Mouse (Mus musculus) hindbrain, postnatal 0 days (tissue): ENCODE data around the gene Slc31a2. TPM values are rescaled to one million over a fixed set of nuclear protein-coding genes. Genes with fewer than 3 reads are reported as not detected.
A peak's percentile ranks its signal among the peaks of the same experiment; 100 is the strongest.

ENCODE experiments used
- ATAC-seq: fragments of 200-750 bp; cut with Nextera tagmentation; 2 replicates; pipeline ENCODE4 v1.8.0; 2017; ENCODE audit warnings: mild to moderate bottlenecking, moderate TSS enrichment, moderate library complexity
- DNase-seq: peaks from one replicate; pipeline ENCODE4 v3.0.0-alpha.2; 2015; ENCODE audit warnings: low spot score
- H3K27ac ChIP-seq: fragments of 300-500 bp; sonication (generic); 2 replicates; pipeline ENCODE4 v1.5.1; 2014; ENCODE audit warnings: mild to moderate bottlenecking
- H3K27me3 ChIP-seq: fragments of 300-500 bp; sonication (generic); 2 replicates; pipeline ENCODE4 v1.6.1; 2014; ENCODE audit warnings: low read length, mixed read lengths; ENCODE audit not compliant: insufficient read depth
- H3K36me3 ChIP-seq: fragments of 300-500 bp; sonication (generic); 2 replicates; pipeline ENCODE4 v1.6.1; 2014; ENCODE audit warnings: low read length, mixed read lengths; ENCODE audit not compliant: insufficient read depth
- H3K4me1 ChIP-seq: fragments of 300-500 bp; sonication (generic); 2 replicates; pipeline ENCODE4 v1.6.1; 2014; ENCODE audit warnings: antibody characterized with exemption, low read length, mixed read lengths; ENCODE audit not compliant: insufficient read depth
- H3K4me2 ChIP-seq: fragments of 300-500 bp; sonication (generic); 2 replicates; pipeline ENCODE4 v1.6.1; 2014; ENCODE audit warnings: low read depth, mild to moderate bottlenecking, low read length, moderate library complexity, mixed read lengths
- H3K4me3 ChIP-seq: fragments of 300-500 bp; sonication (generic); 2 replicates; pipeline ENCODE4 v1.5.1; 2014; ENCODE audit warnings: low read length
- H3K9ac ChIP-seq: fragments of 300-500 bp; sonication (generic); replicated peaks from 2 replicates; pipeline ENCODE4 v1.6.1; 2014; ENCODE audit warnings: mild to moderate bottlenecking, low read length, moderate library complexity, mixed read lengths
- H3K9me3 ChIP-seq: fragments of 300-500 bp; sonication (generic); 2 replicates; pipeline ENCODE4 v1.6.1; 2016; ENCODE audit warnings: low read length, mixed read lengths
- CTCF ChIP-seq: IDR thresholded peaks from 2 replicates; pipeline ENCODE4 v1.5.1; 2016; ENCODE audit warnings: antibody characterized with exemption, control low read depth, low read depth
- WGBS: fragments of 180-500 bp; shearing (Covaris S2); extraction: QIAGEN DNeasy Blood & Tissue Kit; methylation state at CpG from one replicate; pipeline ENCODE4 v1.1.7; 2014; 5-methylcytosine and 5-hydroxymethylcytosine counted together
- polyA plus RNA-seq: library from polyadenylated mRNA; unstranded; fragments of >200 nt; fragmentation: Nextera tagmentation; extraction: Ambion mirVana; gene quantifications from 2 replicates; pipeline ENCODE4 v1.2.1, GENCODE M21; 2015
- total RNA-seq: library from RNA; depleted of rRNA; stranded (reverse); fragments of >200 nt; gene quantifications from 2 replicates; pipeline ENCODE4 v1.2.3, GENCODE M21; 2014

Gene Slc31a2
- total and polyA plus RNA-seq, 2 experiments from 2014 or later: 12.2 to 17.7 TPM

- no peak overlapping the region for H3K4me2 ChIP-seq
- H3K9me3 ChIP-seq: no peaks in the 10 kb centered on the region
- no peak overlapping the region for H3K4me3 ChIP-seq
- no peak overlapping the region for H3K9ac ChIP-seq
- H3K4me1 ChIP-seq: no peaks in the 10 kb centered on the region
- WGBS: 81% methylated on average over 3 of the region's 3 CpGs
- TF ChIP-seq CTCF: no peak
- DNase-seq: no peak
- H3K36me3 ChIP-seq: peaks cover 35% of the 10 kb centered on the region
- no peak for ATAC-seq
- no peak overlapping the region for H3K27ac ChIP-seq
- no peaks in the 10 kb centered on the region for H3K27me3 ChIP-seq
Observed at GRCm38 (mm10) chr4:62314516-62314915, 52.2 kb downstream of the Slc31a2 start.

GRCm38 (mm10) chr4:62316456-62316855 lies 54.1 kb downstream of the Slc31a2 start:
- DNase-seq: no peak
- Histone ChIP-seq H3K4me2 (no peak overlapping the region), H3K9ac (no peak overlapping the region), H3K4me1 (no peaks in the 10 kb centered on the region), H3K27me3 (no peaks in the 10 kb centered on the region), H3K4me3 (no peak overlapping the region), H3K36me3 (peaks cover 53% of the 10 kb centered on the region), H3K27ac (no peak overlapping the region), H3K9me3 (no peaks in the 10 kb centered on the region)
- TF ChIP-seq CTCF: no peak
- WGBS: 82% methylated on average over 2 of the region's 2 CpGs
- no peak for ATAC-seq

GRCm38 (mm10) chr4:62318294-62318693 lies 55.9 kb downstream of the Slc31a2 start:
- no peak overlapping the region for H3K4me3 ChIP-seq
- H3K9ac ChIP-seq: no peak overlapping the region
- H3K27ac ChIP-seq: no peak overlapping the region
- peaks cover 52% of the 10 kb centered on the region for H3K36me3 ChIP-seq
- H3K27me3 ChIP-seq: no peaks in the 10 kb centered on the region
- no peaks in the 10 kb centered on the region for H3K4me1 ChIP-seq
- H3K4me2 ChIP-seq: no peak overlapping the region
- no peak for ATAC-seq
- DNase-seq: no peak
- TF ChIP-seq CTCF: no peak
- WGBS: 78% methylated on average over 1 of the region's 1 CpGs
- H3K9me3 ChIP-seq: no peaks in the 10 kb centered on the region

GRCm38 (mm10) chr4:62322684-62323083 lies 60.3 kb downstream of the Slc31a2 start:
- ATAC-seq (no peak), DNase-seq (no peak)
- no peaks in the 10 kb centered on the region for H3K9me3 ChIP-seq
- no peak overlapping the region for H3K4me3 ChIP-seq
- no peak overlapping the region for H3K4me2 ChIP-seq
- H3K9ac ChIP-seq: no peak overlapping the region
- no peak for TF ChIP-seq CTCF
- WGBS: 83% methylated on average over 3 of the region's 3 CpGs
- peaks cover 64% of the 10 kb centered on the region for H3K36me3 ChIP-seq
- H3K4me1 ChIP-seq: no peaks in the 10 kb centered on the region
- H3K27me3 ChIP-seq: no peaks in the 10 kb centered on the region
- H3K27ac ChIP-seq: no peak overlapping the region

- TF ChIP-seq CTCF: no peak
- Histone ChIP-seq H3K36me3 (peaks cover 54% of the 10 kb centered on the region), H3K27ac (no peak overlapping the region), H3K9ac (no peak overlapping the region), H3K4me3 (no peak overlapping the region), H3K27me3 (no peaks in the 10 kb centered on the region), H3K4me2 (no peak overlapping the region), H3K4me1 (no peaks in the 10 kb centered on the region), H3K9me3 (no peaks in the 10 kb centered on the region)
- ATAC-seq (no peak), DNase-seq (no peak)
Observed at GRCm38 (mm10) chr4:62326111-62326510, 63.7 kb downstream of the Slc31a2 start.

GRCm38 (mm10) chr4:62328941-62329660 lies 66.7 kb downstream of the Slc31a2 start:
- Histone ChIP-seq H3K36me3 (peaks cover 37% of the 10 kb centered on the region), H3K27me3 (no peaks in the 10 kb centered on the region), H3K4me1 (no peaks in the 10 kb centered on the region), H3K4me3 (no peak overlapping the region), H3K9me3 (no peaks in the 10 kb centered on the region), H3K27ac (no peak overlapping the region), H3K9ac (no peak overlapping the region), H3K4me2 (no peak overlapping the region)
- ATAC-seq: no peak
- WGBS: 87% methylated on average over 6 of the region's 6 CpGs
- no peak for TF ChIP-seq CTCF
- no peak for DNase-seq

- ATAC-seq: no peak
- 68% methylated on average over 5 of the region's 5 CpGs for WGBS
- DNase-seq: peak; percentile 22
Observed at GRCm38 (mm10) chr4:62331977-62332376, 69.6 kb downstream of the Slc31a2 start.

More at GRCm38 (mm10) chr4:62331977-62332376, 69.6 kb downstream of the Slc31a2 start:
- TF ChIP-seq CTCF: peak; percentile 31
- peaks cover 32% of the 10 kb centered on the region for H3K36me3 ChIP-seq
- H3K4me3 ChIP-seq: no peak overlapping the region
- H3K9ac ChIP-seq: no peak overlapping the region
- H3K27me3 ChIP-seq: no peaks in the 10 kb centered on the region
- no peaks in the 10 kb centered on the region for H3K9me3 ChIP-seq
- H3K27ac ChIP-seq: no peak overlapping the region
- H3K4me2 ChIP-seq: no peak overlapping the region
- H3K4me1 ChIP-seq: no peaks in the 10 kb centered on the region
